Mouse (Mus musculus) kidney, adult 2 months (tissue): ENCODE measurements at regions not wholly inside any gene's neighbourhood (a gene's known extent, or its start where the extent isn't known, plus 50 kb on each side); places are given as distances from the start of the nearest gene placed in this dataset.

Source experiments
- CTCF ChIP-seq: fragments of 200-500 bp; conservative IDR thresholded peaks from 2 replicates; pipeline ENCODE4 v1.5.1; 2011; ENCODE audit warnings: low read depth, mild to moderate bottlenecking, control low read depth, low read length, moderate library complexity, mixed read lengths; ENCODE audit not compliant: insufficient read depth, insufficient read length
- POLR2A ChIP-seq: fragments of 200-500 bp; IDR thresholded peaks from one replicate; pipeline ENCODE4 v1.6.1; 2011; ENCODE audit warnings: low read depth, low read length, control low read depth

GRCm38 (mm10) chr12:90607894-90608293 is 130.3 kb downstream of the Dio2 start:
- TF ChIP-seq POLR2A (no peak), CTCF (no peak)
